Mouse (Mus musculus): ENCODE results near the gene Cldn13. TPM values are rescaled to one million over a fixed set of nuclear protein-coding genes. Genes with fewer than 3 reads are reported as not detected.

Cldn13 gene
- polyA plus RNA-seq, 1 experiment from 2014 or later: 0.29 TPM

- no peak overlapping the region for H3K4me3 ChIP-seq (ENCODE audit: low read depth, low read length)
- TF ChIP-seq EP300 (optimal IDR thresholded peaks at IDR 0.05) (no peak), CTCF (IDR thresholded peaks at IDR 0.05; ENCODE audit: low read depth) (no peak)
- no peak for DNase-seq (ENCODE audit: low spot score)
- WGBS: 48% methylated on average over 18 of the region's 18 CpGs
- no peak overlapping the region for H3K4me2 ChIP-seq (replicated peaks; ENCODE audit: low read depth)
- no peaks in the 10 kb centered on the region for H3K9me3 ChIP-seq (ENCODE audit: control insufficient read depth, low read length)
- H3K4me1 ChIP-seq (replicated peaks; ENCODE audit: control insufficient read depth, insufficient read depth): no peaks in the 10 kb centered on the region
- H3K9ac ChIP-seq (ENCODE audit: low read length): no peak overlapping the region
- peak overlapping the region; percentile 30 for H3K27ac ChIP-seq (replicated peaks)
- H3K36me3 ChIP-seq (ENCODE audit: control insufficient read depth, insufficient read depth, low read length): no peaks in the 10 kb centered on the region
- H3K27me3 ChIP-seq (ENCODE audit: control insufficient read depth, insufficient read depth, low read length): no peaks in the 10 kb centered on the region
- no peak for ATAC-seq (ENCODE audit: low FRiP score, low TSS enrichment)
Observed at GRCm38 (mm10) chr5:134887447-134888335, 27.6 kb downstream of the Cldn13 start.

- Histone ChIP-seq H3K27ac (replicated peaks) (no peak overlapping the region), H3K4me2 (replicated peaks; ENCODE audit: low read depth) (no peak overlapping the region), H3K9me3 (ENCODE audit: control insufficient read depth, low read length) (no peaks in the 10 kb centered on the region), H3K27me3 (ENCODE audit: control insufficient read depth, insufficient read depth, low read length) (no peaks in the 10 kb centered on the region), H3K4me3 (ENCODE audit: low read depth, low read length) (no peak overlapping the region), H3K4me1 (replicated peaks; ENCODE audit: control insufficient read depth, insufficient read depth) (no peaks in the 10 kb centered on the region), H3K36me3 (ENCODE audit: control insufficient read depth, insufficient read depth, low read length) (no peaks in the 10 kb centered on the region), H3K9ac (ENCODE audit: low read length) (no peak overlapping the region)
- no peak for TF ChIP-seq CTCF (IDR thresholded peaks at IDR 0.05; ENCODE audit: low read depth)
- no peak for TF ChIP-seq EP300 (optimal IDR thresholded peaks at IDR 0.05)
- 41% methylated on average over 3 of the region's 3 CpGs for WGBS
- DNase-seq (ENCODE audit: low spot score) (no peak), ATAC-seq (ENCODE audit: low FRiP score, low TSS enrichment) (no peak)
Observed at GRCm38 (mm10) chr5:134883077-134883476, 32.2 kb downstream of the Cldn13 start.

GRCm38 (mm10) chr5:134876801-134877200 is 38.5 kb downstream of the Cldn13 start:
- Histone ChIP-seq H3K36me3 (ENCODE audit: control insufficient read depth, insufficient read depth, low read length) (no peaks in the 10 kb centered on the region), H3K27me3 (ENCODE audit: control insufficient read depth, insufficient read depth, low read length) (no peaks in the 10 kb centered on the region), H3K27ac (replicated peaks) (no peak overlapping the region), H3K4me1 (replicated peaks; ENCODE audit: control insufficient read depth, insufficient read depth) (no peaks in the 10 kb centered on the region), H3K4me2 (replicated peaks; ENCODE audit: low read depth) (no peak overlapping the region), H3K9me3 (ENCODE audit: control insufficient read depth, low read length) (no peaks in the 10 kb centered on the region), H3K9ac (ENCODE audit: low read length) (no peak overlapping the region), H3K4me3 (ENCODE audit: low read depth, low read length) (no peak overlapping the region)
- ATAC-seq (ENCODE audit: low FRiP score, low TSS enrichment): no peak
- TF ChIP-seq CTCF (IDR thresholded peaks at IDR 0.05; ENCODE audit: low read depth) (no peak), EP300 (optimal IDR thresholded peaks at IDR 0.05) (no peak)
- DNase-seq (ENCODE audit: low spot score): no peak
- 70% methylated on average over 10 of the region's 10 CpGs for WGBS

- Histone ChIP-seq H3K9me3 (ENCODE audit: control insufficient read depth, low read length) (no peaks in the 10 kb centered on the region), H3K36me3 (ENCODE audit: control insufficient read depth, insufficient read depth, low read length) (no peaks in the 10 kb centered on the region), H3K27me3 (ENCODE audit: control insufficient read depth, insufficient read depth, low read length) (no peaks in the 10 kb centered on the region), H3K4me2 (replicated peaks; ENCODE audit: low read depth) (no peak overlapping the region), H3K27ac (replicated peaks) (no peak overlapping the region), H3K9ac (ENCODE audit: low read length) (no peak overlapping the region), H3K4me3 (ENCODE audit: low read depth, low read length) (no peak overlapping the region), H3K4me1 (replicated peaks; ENCODE audit: control insufficient read depth, insufficient read depth) (no peaks in the 10 kb centered on the region)
- TF ChIP-seq CTCF (IDR thresholded peaks at IDR 0.05; ENCODE audit: low read depth) (no peak), EP300 (optimal IDR thresholded peaks at IDR 0.05) (no peak)
- DNase-seq (ENCODE audit: low spot score) (no peak), ATAC-seq (ENCODE audit: low FRiP score, low TSS enrichment) (no peak)
- WGBS: 86% methylated on average over 5 of the region's 5 CpGs
Observed at GRCm38 (mm10) chr5:134875245-134875644, 40.1 kb downstream of the Cldn13 start.

- peak; percentile 59 for ATAC-seq (ENCODE audit: low FRiP score, low TSS enrichment)
Observed at GRCm38 (mm10) chr5:134873956-134874879, 41.1 kb downstream of the Cldn13 start.

More at GRCm38 (mm10) chr5:134873956-134874879, 41.1 kb downstream of the Cldn13 start:
- no peaks in the 10 kb centered on the region for H3K9me3 ChIP-seq (ENCODE audit: control insufficient read depth, low read length)
- H3K4me2 ChIP-seq (replicated peaks; ENCODE audit: low read depth): no peak overlapping the region
- no peaks in the 10 kb centered on the region for H3K36me3 ChIP-seq (ENCODE audit: control insufficient read depth, insufficient read depth, low read length)
- no peak overlapping the region for H3K9ac ChIP-seq (ENCODE audit: low read length)
- H3K4me3 ChIP-seq (ENCODE audit: low read depth, low read length): no peak overlapping the region
- H3K4me1 ChIP-seq (replicated peaks; ENCODE audit: control insufficient read depth, insufficient read depth): no peaks in the 10 kb centered on the region
- 41% methylated on average over 21 of the region's 21 CpGs for WGBS
- no peaks in the 10 kb centered on the region for H3K27me3 ChIP-seq (ENCODE audit: control insufficient read depth, insufficient read depth, low read length)
- no peak for TF ChIP-seq CTCF (IDR thresholded peaks at IDR 0.05; ENCODE audit: low read depth)
- no peak for TF ChIP-seq EP300 (optimal IDR thresholded peaks at IDR 0.05)
- peak; percentile 39 for DNase-seq (ENCODE audit: low spot score)
- peak overlapping the region; percentile 30; the same call in 1 of the 2 replicates for H3K27ac ChIP-seq (replicated peaks)
